Mouse (Mus musculus): ENCODE data around the gene Ipo11. TPM values are rescaled to one million over a fixed set of nuclear protein-coding genes. Genes with fewer than 3 reads are reported as not detected.

The Ipo11 gene
- polyA plus RNA-seq, 1 experiment from 2014 or later: 63.1 TPM

- ATAC-seq (ENCODE audit: extremely low read depth, insufficient number of reproducible peaks, low FRiP score, low TSS enrichment): no peak
- Histone ChIP-seq H3K4me1 (peaks cover 9% of the 10 kb centered on the region), H3K36me3 (peaks cover 42% of the 10 kb centered on the region), H3K4me2 (no peak overlapping the region), H3K27ac (replicated peaks) (0 out of 2 replicates have a peak overlapping the region, but pooled peaks have one; percentile 5), H3K4me3 (no peak overlapping the region), H3K9ac (no peak overlapping the region), H3K27me3 (replicated peaks) (no peaks in the 10 kb centered on the region), H3K9me3 (no peaks in the 10 kb centered on the region)
- WGBS: 89% methylated on average over 5 of the region's 5 CpGs
Measured at GRCm38 (mm10) chr13:106817066-106817465, 119.7 kb downstream of the Ipo11 start.

- 79% methylated on average over 4 of the region's 4 CpGs for WGBS
- ATAC-seq (ENCODE audit: extremely low read depth, insufficient number of reproducible peaks, low FRiP score, low TSS enrichment): no peak
- Histone ChIP-seq H3K4me1 (no peaks in the 10 kb centered on the region), H3K27me3 (replicated peaks) (no peaks in the 10 kb centered on the region), H3K27ac (replicated peaks) (no peak overlapping the region), H3K4me3 (no peak overlapping the region), H3K9me3 (no peaks in the 10 kb centered on the region), H3K4me2 (no peak overlapping the region), H3K9ac (no peak overlapping the region), H3K36me3 (peaks cover 52% of the 10 kb centered on the region)
Measured at GRCm38 (mm10) chr13:106813519-106813918, 123.2 kb downstream of the Ipo11 start.

GRCm38 (mm10) chr13:106813087-106813486, 123.7 kb downstream of the Ipo11 start:
- no peak for ATAC-seq (ENCODE audit: extremely low read depth, insufficient number of reproducible peaks, low FRiP score, low TSS enrichment)
- Histone ChIP-seq H3K36me3 (peaks cover 52% of the 10 kb centered on the region), H3K9ac (no peak overlapping the region), H3K4me2 (no peak overlapping the region), H3K4me1 (no peaks in the 10 kb centered on the region), H3K9me3 (no peaks in the 10 kb centered on the region), H3K27ac (replicated peaks) (no peak overlapping the region), H3K4me3 (no peak overlapping the region), H3K27me3 (replicated peaks) (no peaks in the 10 kb centered on the region)
- WGBS: 88% methylated on average over 9 of the region's 9 CpGs

- no peak overlapping the region for H3K4me3 ChIP-seq
- ATAC-seq (ENCODE audit: extremely low read depth, insufficient number of reproducible peaks, low FRiP score, low TSS enrichment): no peak
- no peak overlapping the region for H3K9ac ChIP-seq
- 94% methylated on average over 7 of the region's 7 CpGs for WGBS
- no peak overlapping the region for H3K4me2 ChIP-seq
- no peaks in the 10 kb centered on the region for H3K4me1 ChIP-seq
- peaks cover 57% of the 10 kb centered on the region for H3K36me3 ChIP-seq
- H3K27ac ChIP-seq (replicated peaks): no peak overlapping the region
- H3K9me3 ChIP-seq: no peaks in the 10 kb centered on the region
- H3K27me3 ChIP-seq (replicated peaks): no peaks in the 10 kb centered on the region
Measured at GRCm38 (mm10) chr13:106810156-106810555, 126.6 kb downstream of the Ipo11 start.

- peaks cover 59% of the 10 kb centered on the region for H3K36me3 ChIP-seq
- no peak overlapping the region for H3K4me3 ChIP-seq
- 85% methylated on average over 6 of the region's 6 CpGs for WGBS
- no peaks in the 10 kb centered on the region for H3K9me3 ChIP-seq
- no peaks in the 10 kb centered on the region for H3K27me3 ChIP-seq (replicated peaks)
- H3K4me1 ChIP-seq: no peaks in the 10 kb centered on the region
- no peak overlapping the region for H3K4me2 ChIP-seq
- H3K9ac ChIP-seq: no peak overlapping the region
- ATAC-seq (ENCODE audit: extremely low read depth, insufficient number of reproducible peaks, low FRiP score, low TSS enrichment): no peak
- no peak overlapping the region for H3K27ac ChIP-seq (replicated peaks)
Measured at GRCm38 (mm10) chr13:106808821-106809220, 127.9 kb downstream of the Ipo11 start.

GRCm38 (mm10) chr13:106808315-106808714, 128.4 kb downstream of the Ipo11 start:
- Histone ChIP-seq H3K4me1 (no peaks in the 10 kb centered on the region), H3K4me2 (no peak overlapping the region), H3K9me3 (no peaks in the 10 kb centered on the region), H3K4me3 (no peak overlapping the region), H3K27ac (replicated peaks) (no peak overlapping the region), H3K27me3 (replicated peaks) (no peaks in the 10 kb centered on the region), H3K9ac (no peak overlapping the region), H3K36me3 (peaks cover 59% of the 10 kb centered on the region)
- WGBS: 97% methylated on average over 2 of the region's 2 CpGs
- no peak for ATAC-seq (ENCODE audit: extremely low read depth, insufficient number of reproducible peaks, low FRiP score, low TSS enrichment)

GRCm38 (mm10) chr13:106807303-106807702, 129.5 kb downstream of the Ipo11 start:
- no peak overlapping the region for H3K4me3 ChIP-seq
- no peaks in the 10 kb centered on the region for H3K27me3 ChIP-seq (replicated peaks)
- no peak overlapping the region for H3K27ac ChIP-seq (replicated peaks)
- H3K9me3 ChIP-seq: no peaks in the 10 kb centered on the region
- H3K36me3 ChIP-seq: peaks cover 64% of the 10 kb centered on the region
- no peak overlapping the region for H3K4me2 ChIP-seq
- 81% methylated on average over 5 of the region's 5 CpGs for WGBS
- no peaks in the 10 kb centered on the region for H3K4me1 ChIP-seq
- ATAC-seq (ENCODE audit: extremely low read depth, insufficient number of reproducible peaks, low FRiP score, low TSS enrichment): no peak
- H3K9ac ChIP-seq: no peak overlapping the region

GRCm38 (mm10) chr13:106805146-106805545, 131.6 kb downstream of the Ipo11 start:
- H3K4me2 ChIP-seq: no peak overlapping the region
- no peaks in the 10 kb centered on the region for H3K4me1 ChIP-seq
- WGBS: 94% methylated on average over 5 of the region's 5 CpGs
- no peaks in the 10 kb centered on the region for H3K9me3 ChIP-seq
- no peak for ATAC-seq (ENCODE audit: extremely low read depth, insufficient number of reproducible peaks, low FRiP score, low TSS enrichment)
- no peak overlapping the region for H3K9ac ChIP-seq
- H3K27me3 ChIP-seq (replicated peaks): no peaks in the 10 kb centered on the region
- no peak overlapping the region for H3K4me3 ChIP-seq
- H3K27ac ChIP-seq (replicated peaks): no peak overlapping the region
- H3K36me3 ChIP-seq: peaks cover 54% of the 10 kb centered on the region

- Histone ChIP-seq H3K4me1 (no peaks in the 10 kb centered on the region), H3K4me3 (no peak overlapping the region), H3K9me3 (no peaks in the 10 kb centered on the region), H3K27me3 (replicated peaks) (no peaks in the 10 kb centered on the region), H3K36me3 (peaks cover 50% of the 10 kb centered on the region), H3K9ac (no peak overlapping the region), H3K4me2 (no peak overlapping the region), H3K27ac (replicated peaks) (no peak overlapping the region)
- 67% methylated on average over 3 of the region's 3 CpGs for WGBS
- ATAC-seq (ENCODE audit: extremely low read depth, insufficient number of reproducible peaks, low FRiP score, low TSS enrichment): no peak
Measured at GRCm38 (mm10) chr13:106798026-106798425, 138.7 kb downstream of the Ipo11 start.

GRCm38 (mm10) chr13:106788817-106789216, 147.9 kb downstream of the Ipo11 start:
- WGBS: 95% methylated on average over 7 of the region's 7 CpGs
- peaks cover 32% of the 10 kb centered on the region for H3K36me3 ChIP-seq
- H3K4me2 ChIP-seq: no peak overlapping the region
- no peaks in the 10 kb centered on the region for H3K4me1 ChIP-seq
- H3K27me3 ChIP-seq (replicated peaks): no peaks in the 10 kb centered on the region
- no peak overlapping the region for H3K27ac ChIP-seq (replicated peaks)
- no peak for ATAC-seq (ENCODE audit: extremely low read depth, insufficient number of reproducible peaks, low FRiP score, low TSS enrichment)
- 0 out of 2 replicates have a peak, but pooled peaks cover 7% of the 10 kb centered on the region for H3K9me3 ChIP-seq
- H3K4me3 ChIP-seq: no peak overlapping the region
- H3K9ac ChIP-seq: no peak overlapping the region

GRCm38 (mm10) chr13:106768807-106769206, 168.0 kb downstream of the Ipo11 start:
- no peaks in the 10 kb centered on the region for H3K9me3 ChIP-seq
- no peak overlapping the region for H3K4me3 ChIP-seq
- no peak for ATAC-seq (ENCODE audit: extremely low read depth, insufficient number of reproducible peaks, low FRiP score, low TSS enrichment)
- H3K9ac ChIP-seq: no peak overlapping the region
- H3K36me3 ChIP-seq: no peaks in the 10 kb centered on the region
- 84% methylated on average over 10 of the region's 10 CpGs for WGBS
- H3K27me3 ChIP-seq (replicated peaks): no peaks in the 10 kb centered on the region
- no peak overlapping the region for H3K4me2 ChIP-seq
- H3K27ac ChIP-seq (replicated peaks): no peak overlapping the region
- H3K4me1 ChIP-seq: no peaks in the 10 kb centered on the region

- Histone ChIP-seq H3K4me2 (no peak overlapping the region), H3K9ac (no peak overlapping the region), H3K9me3 (no peaks in the 10 kb centered on the region), H3K27ac (replicated peaks) (no peak overlapping the region), H3K4me1 (peaks cover 22% of the 10 kb centered on the region), H3K4me3 (no peak overlapping the region), H3K36me3 (no peaks in the 10 kb centered on the region), H3K27me3 (replicated peaks) (no peaks in the 10 kb centered on the region)
- WGBS: 36% methylated on average over 1 of the region's 1 CpGs
- no peak for ATAC-seq (ENCODE audit: extremely low read depth, insufficient number of reproducible peaks, low FRiP score, low TSS enrichment)
Measured at GRCm38 (mm10) chr13:106762611-106763010, 174.1 kb downstream of the Ipo11 start.
